Comparison of ENCODE assay signal across 8 mouse cellular contexts in genomic region chr12:98734246-98734879, GRCm38 (mm10). TPM values are rescaled to one million over a fixed set of nuclear protein-coding genes. Genes with fewer than 3 reads are reported as not detected.
A peak's percentile ranks its signal among the peaks of the same experiment; 100 is the strongest.
DNase-seq lines count a peak whose midpoint lies in the region; ATAC-seq and TF ChIP-seq lines count a peak whose summit lies in the region.

No protein-coding gene starts in this region.

- H3K9ac ChIP-seq in heart, embryonic 15.5 days: peak overlapping the region; percentile 78
- H3K9ac ChIP-seq in liver, embryonic 14.5 days (replicated peaks): peak overlapping the region; percentile 65
- H3K9ac ChIP-seq in stomach, embryonic 15.5 days: peak overlapping the region; percentile 62

- WGBS in forebrain, embryonic 10.5 days: 1% methylated on average over 30 of the region's 30 CpGs
- under 1% methylated on average over 30 of the region's 30 CpGs for WGBS in heart, embryonic 15.5 days
- WGBS in liver, embryonic 14.5 days (ENCODE audit: insufficient replicate concordance): under 1% methylated on average over 30 of the region's 30 CpGs
- WGBS in stomach, embryonic 15.5 days: under 1% methylated on average over 30 of the region's 30 CpGs

- no peak for TF ChIP-seq CTCF in liver, embryonic 14.5 days (IDR thresholded peaks at IDR 0.05; ENCODE audit: low read depth)

- peaks cover 45% of the 10 kb centered on the region for H3K4me1 ChIP-seq in forebrain, embryonic 10.5 days
- peaks cover 30% of the 10 kb centered on the region for H3K4me1 ChIP-seq in heart, embryonic 15.5 days (replicated peaks)
- H3K4me1 ChIP-seq in liver, embryonic 14.5 days (replicated peaks; ENCODE audit: control insufficient read depth in 2 of 2, insufficient read depth in 2 of 2, low read length in 1 of 2): peaks cover 11 to 14% of the 10 kb centered on the region in 2 experiments
- H3K4me1 ChIP-seq in stomach, embryonic 15.5 days: peaks cover 14% of the 10 kb centered on the region

- peak; percentile 55 to 61 for DNase-seq in CD8-positive naive resting alpha-beta T cell, adult 2 months (ENCODE audit: low read depth in 2 of 2, low spot score in 2 of 2)
- peak; percentile 72 for DNase-seq in c-Kit-positive CD71-negative TER-119-negative erythroid progenitor cells, embryonic 14.5 days (ENCODE audit: low read depth)
- DNase-seq in forebrain, embryonic 10.5 days (ENCODE audit: extremely low spot score, low spot score): peak; percentile 86
- peak; percentile 84 to 92 for DNase-seq in kidney, postnatal 25 days
- peak; percentile 52 to 60 (median 57) for DNase-seq in liver, embryonic 14.5 days (ENCODE audit: low read depth in 3 of 3, low spot score in 3 of 3)
- peak; percentile 88 for DNase-seq in neural tube, embryonic 10.5 days (ENCODE audit: extremely low spot score, low spot score)

- H3K4me3 ChIP-seq in forebrain, embryonic 10.5 days: peak overlapping the region; percentile 62
- peak overlapping the region; percentile 84 for H3K4me3 ChIP-seq in heart, embryonic 15.5 days
- peak overlapping the region; percentile 68 to 78 for H3K4me3 ChIP-seq in liver, embryonic 14.5 days (ENCODE audit: insufficient read depth in 1 of 2, low read depth in 2 of 2, low read length in 2 of 2)
- peak overlapping the region; percentile 66 for H3K4me3 ChIP-seq in stomach, embryonic 15.5 days (replicated peaks)

- peaks cover 27% of the 10 kb centered on the region for H3K36me3 ChIP-seq in forebrain, embryonic 10.5 days (replicated peaks)
- H3K36me3 ChIP-seq in heart, embryonic 15.5 days: no peaks in the 10 kb centered on the region
- H3K36me3 ChIP-seq in liver, embryonic 14.5 days (replicated peaks; ENCODE audit: control insufficient read depth, insufficient read depth, low read depth): no peaks in the 10 kb centered on the region
- H3K36me3 ChIP-seq in stomach, embryonic 15.5 days: no peaks in the 10 kb centered on the region

- H3K27ac ChIP-seq in forebrain, embryonic 10.5 days: peak overlapping the region; percentile 82
- H3K27ac ChIP-seq in heart, embryonic 15.5 days: peak overlapping the region; percentile 65
- H3K27ac ChIP-seq in liver, embryonic 14.5 days: no peak overlapping the region
- H3K27ac ChIP-seq in stomach, embryonic 15.5 days: peak overlapping the region; percentile 55; the same call in 1 of the 2 replicates

- TF ChIP-seq EP300 in liver, embryonic 14.5 days (IDR thresholded peaks at IDR 0.05; ENCODE audit: low read depth): no peak

- H3K27me3 ChIP-seq in forebrain, embryonic 10.5 days (ENCODE audit: poor library complexity, severe bottlenecking): peaks cover 29% of the 10 kb centered on the region
- H3K27me3 ChIP-seq in heart, embryonic 15.5 days: no peaks in the 10 kb centered on the region
- peaks cover 42% of the 10 kb centered on the region for H3K27me3 ChIP-seq in liver, embryonic 14.5 days (ENCODE audit: control insufficient read depth, insufficient read depth, low read length)
- H3K27me3 ChIP-seq in stomach, embryonic 15.5 days (replicated peaks): no peaks in the 10 kb centered on the region

- H3K4me2 ChIP-seq in heart, embryonic 15.5 days: peak overlapping the region; percentile 85
- peak overlapping the region; percentile 87 for H3K4me2 ChIP-seq in liver, embryonic 14.5 days (ENCODE audit: low read depth)
- peak overlapping the region; percentile 76 for H3K4me2 ChIP-seq in stomach, embryonic 15.5 days

- ATAC-seq in heart, embryonic 15.5 days (replicated peaks; ENCODE audit: insufficient number of reproducible peaks, insufficient read depth, low FRiP score, low read depth): peak; percentile 65; the same call in 1 of the 2 replicates
- peak; percentile 86 for ATAC-seq in liver, embryonic 14.5 days (ENCODE audit: insufficient read depth)
- peak; percentile 86; the same call in 1 of the 2 replicates for ATAC-seq in stomach, embryonic 15.5 days (ENCODE audit: insufficient read depth, low FRiP score, low read depth)

- no peaks in the 10 kb centered on the region for H3K9me3 ChIP-seq in forebrain, embryonic 10.5 days
- no peaks in the 10 kb centered on the region for H3K9me3 ChIP-seq in heart, embryonic 15.5 days (replicated peaks)
- no peaks in the 10 kb centered on the region for H3K9me3 ChIP-seq in liver, embryonic 14.5 days (ENCODE audit: control insufficient read depth, low read length)
- H3K9me3 ChIP-seq in stomach, embryonic 15.5 days: no peaks in the 10 kb centered on the region

RNA-seq across cellular contexts. Expression of gene Ptpn21, which starts 2.8 kb away (rescaled TPM):
- polyA plus RNA-seq in forebrain, embryonic 10.5 days (2016; fragmentation: Nextera tagmentation; extraction: Ambion mirVana): 7.4 TPM in 2 replicates
- polyA plus RNA-seq in heart, embryonic 15.5 days (2015; fragmentation: Nextera tagmentation; extraction: Ambion mirVana): 8.3 and 9.9 TPM in 2 replicates
- polyA plus RNA-seq in liver, embryonic 14.5 days (2012; rRNA removed): 1.6 and 1.9 TPM in 2 replicates
- polyA plus RNA-seq in liver, embryonic 14.5 days (2014; fragmentation: Nextera tagmentation; extraction: Ambion mirVana): 2.3 and 2.4 TPM in 2 replicates
- polyA plus RNA-seq in stomach, embryonic 15.5 days (2015; fragmentation: Nextera tagmentation; extraction: Ambion mirVana): 9.2 and 9.9 TPM in 2 replicates

RNA-seq across cellular contexts. Expression of gene Zc3h14, which starts 12.4 kb away (rescaled TPM):
- polyA plus RNA-seq in forebrain, embryonic 10.5 days (2016; fragmentation: Nextera tagmentation; extraction: Ambion mirVana): 133 and 141 TPM in 2 replicates
- polyA plus RNA-seq in heart, embryonic 15.5 days (2015; fragmentation: Nextera tagmentation; extraction: Ambion mirVana): 85.7 and 86.7 TPM in 2 replicates
- 25.5 and 35.1 TPM in 2 replicates for polyA plus RNA-seq in liver, embryonic 14.5 days (2012; rRNA removed)
- 36.9 and 42.4 TPM in 2 replicates for polyA plus RNA-seq in liver, embryonic 14.5 days (2014; fragmentation: Nextera tagmentation; extraction: Ambion mirVana)
- polyA plus RNA-seq in stomach, embryonic 15.5 days (2015; fragmentation: Nextera tagmentation; extraction: Ambion mirVana): 101 and 113 TPM in 2 replicates
